Mouse (Mus musculus): Measurements from ENCODE around the gene Atp1a3. TPM values are rescaled to one million over a fixed set of nuclear protein-coding genes. Genes with fewer than 3 reads are reported as not detected.
"Not testable (repeated sequence)": the region's sequence is repeated elsewhere in the genome, so short reads cannot be mapped to it uniquely, and the experiment has no call there.

Atp1a3 gene
- 0.45 and 0.50 TPM in 2 replicates for polyA plus RNA-seq (2016; fragmentation: Nextera tagmentation; extraction: Ambion mirVana)

- peaks cover 82% of the 10 kb centered on the region for H3K27me3 ChIP-seq (replicated peaks)
These were observed at the start of gene Atp1a3 for GRCm38 (mm10) chr7:25005421-25006065. Gene Atp1a3 (minus strand): TSS chr7:25005958.

GRCm38 (mm10) chr7:25052587-25052986, 46.8 kb upstream of the Atp1a3 start:
- peak; percentile 38; the same call in 1 of the 2 replicates for ATAC-seq
- Histone ChIP-seq H3K4me2 (no peak overlapping the region), H3K27ac (peak overlapping the region; percentile 41; the same call in 1 of the 2 replicates), H3K9me3 (replicated peaks) (no peaks in the 10 kb centered on the region), H3K4me3 (no peak overlapping the region), H3K4me1 (no peaks in the 10 kb centered on the region), H3K36me3 (peaks cover 34% of the 10 kb centered on the region; the same call in 1 of the 2 replicates), H3K9ac (no peak overlapping the region), H3K27me3 (replicated peaks) (no peaks in the 10 kb centered on the region)
- 71% methylated on average over 3 of the region's 3 CpGs for WGBS (ENCODE audit: insufficient replicate concordance)

More at GRCm38 (mm10) chr7:25005421-25006065, at the start of gene Atp1a3:
- peak; percentile 33; the same call in 1 of the 2 replicates for ATAC-seq
- Histone ChIP-seq H3K4me1 (peaks cover 12% of the 10 kb centered on the region), H3K4me2 (peak within 1 kb of the TSS; percentile 56), H3K4me3 (peak within 1 kb of the TSS; percentile 38), H3K9ac (no peak within 1 kb of the TSS), H3K9me3 (replicated peaks) (no peaks in the 10 kb centered on the region), H3K36me3 (no peaks in the 10 kb centered on the region), H3K27ac (no peak within 1 kb of the TSS)
- 2% methylated on average over 53 of the region's 54 CpGs for whole genome bisulfite sequencing (ENCODE audit: insufficient replicate concordance)

GRCm38 (mm10) chr7:25049295-25049930, 43.7 kb upstream of the Atp1a3 start:
- H3K9ac ChIP-seq = no peak overlapping the region

GRCm38 (mm10) chr7:25047363-25047762, 41.6 kb upstream of the Atp1a3 start:
- Histone ChIP-seq H3K4me2 (no peak overlapping the region), H3K27me3 (replicated peaks) (no peaks in the 10 kb centered on the region), H3K9ac (no peak overlapping the region), H3K9me3 (replicated peaks) (no peaks in the 10 kb centered on the region), H3K4me3 (no peak overlapping the region), H3K36me3 (peaks cover 27% of the 10 kb centered on the region), H3K4me1 (no peaks in the 10 kb centered on the region), H3K27ac (no peak overlapping the region)
- 88% methylated on average over 8 of the region's 8 CpGs for WGBS (ENCODE audit: insufficient replicate concordance)
- no peak for ATAC-seq

More at GRCm38 (mm10) chr7:25049295-25049930, 43.7 kb upstream of the Atp1a3 start:
- Histone ChIP-seq H3K4me2 (no peak overlapping the region), H3K27ac (no peak overlapping the region), H3K27me3 (replicated peaks) (no peaks in the 10 kb centered on the region), H3K4me3 (no peak overlapping the region), H3K36me3 (peaks cover 23% of the 10 kb centered on the region), H3K9me3 (replicated peaks) (no peaks in the 10 kb centered on the region), H3K4me1 (no peaks in the 10 kb centered on the region)
- 70% methylated on average over 16 of the region's 16 CpGs for whole genome bisulfite sequencing (ENCODE audit: insufficient replicate concordance)
- ATAC-seq = no peak

GRCm38 (mm10) chr7:25044599-25044998, 38.8 kb upstream of the Atp1a3 start:
- H3K36me3 ChIP-seq = peaks cover 36% of the 10 kb centered on the region
- not testable (repeated sequence) for H3K27me3 ChIP-seq (replicated peaks); H3K9ac ChIP-seq; H3K4me1 ChIP-seq; H3K4me3 ChIP-seq; H3K9me3 ChIP-seq (replicated peaks); H3K27ac ChIP-seq; ATAC-seq; H3K4me2 ChIP-seq
- WGBS (ENCODE audit: insufficient replicate concordance) = 86% methylated on average over 7 of the region's 7 CpGs

- H3K4me1 ChIP-seq = no peaks in the 10 kb centered on the region
- no peak overlapping the region for H3K9ac ChIP-seq
- no peaks in the 10 kb centered on the region for H3K27me3 ChIP-seq (replicated peaks)
- no peaks in the 10 kb centered on the region for H3K9me3 ChIP-seq (replicated peaks)
- 74% methylated on average over 12 of the region's 12 CpGs for WGBS (ENCODE audit: insufficient replicate concordance)
- no peak overlapping the region for H3K4me2 ChIP-seq
- no peak for ATAC-seq
- peaks cover 37% of the 10 kb centered on the region for H3K36me3 ChIP-seq
- H3K27ac ChIP-seq = no peak overlapping the region
- H3K4me3 ChIP-seq = no peak overlapping the region
These were observed 36.2 kb upstream of the Atp1a3 start for GRCm38 (mm10) chr7:25041921-25042320.

GRCm38 (mm10) chr7:25035916-25036315, 30.2 kb upstream of the Atp1a3 start:
- no peak for ATAC-seq
- Histone ChIP-seq H3K27me3 (replicated peaks) (no peaks in the 10 kb centered on the region), H3K4me2 (no peak overlapping the region), H3K4me1 (no peaks in the 10 kb centered on the region), H3K27ac (no peak overlapping the region), H3K4me3 (no peak overlapping the region), H3K9me3 (replicated peaks) (no peaks in the 10 kb centered on the region), H3K9ac (no peak overlapping the region), H3K36me3 (peaks cover 32% of the 10 kb centered on the region; the same call in 1 of the 2 replicates)
- WGBS (ENCODE audit: insufficient replicate concordance) = 47% methylated on average over 7 of the region's 7 CpGs

GRCm38 (mm10) chr7:25034796-25035195, 29.0 kb upstream of the Atp1a3 start:
- Histone ChIP-seq H3K9me3 (replicated peaks) (no peaks in the 10 kb centered on the region), H3K9ac (no peak overlapping the region), H3K27me3 (replicated peaks) (no peaks in the 10 kb centered on the region), H3K27ac (no peak overlapping the region), H3K4me3 (no peak overlapping the region), H3K4me1 (peaks cover 3% of the 10 kb centered on the region; the same call in 1 of the 2 replicates), H3K4me2 (no peak overlapping the region), H3K36me3 (peaks cover 23% of the 10 kb centered on the region; the same call in 1 of the 2 replicates)
- no peak for ATAC-seq
- WGBS (ENCODE audit: insufficient replicate concordance) = 80% methylated on average over 4 of the region's 4 CpGs

- Histone ChIP-seq H3K4me3 (no peak overlapping the region), H3K27ac (no peak overlapping the region), H3K27me3 (replicated peaks) (no peaks in the 10 kb centered on the region), H3K4me2 (no peak overlapping the region), H3K9me3 (replicated peaks) (no peaks in the 10 kb centered on the region), H3K9ac (no peak overlapping the region), H3K36me3 (peaks cover 20% of the 10 kb centered on the region), H3K4me1 (peaks cover 3% of the 10 kb centered on the region; the same call in 1 of the 2 replicates)
- 58% methylated on average over 3 of the region's 3 CpGs for WGBS (ENCODE audit: insufficient replicate concordance)
- ATAC-seq = no peak
These were observed 25.8 kb upstream of the Atp1a3 start for GRCm38 (mm10) chr7:25031528-25031927.

GRCm38 (mm10) chr7:25030032-25030753, 24.4 kb upstream of the Atp1a3 start:
- Histone ChIP-seq H3K4me1 (peaks cover 3% of the 10 kb centered on the region; the same call in 1 of the 2 replicates), H3K9ac (no peak overlapping the region), H3K4me2 (no peak overlapping the region), H3K27me3 (replicated peaks) (no peaks in the 10 kb centered on the region), H3K27ac (no peak overlapping the region), H3K4me3 (no peak overlapping the region), H3K9me3 (replicated peaks) (no peaks in the 10 kb centered on the region), H3K36me3 (peaks cover 16% of the 10 kb centered on the region)
- 33% methylated on average over 5 of the region's 5 CpGs for WGBS (ENCODE audit: insufficient replicate concordance)
- ATAC-seq = no peak

- WGBS (ENCODE audit: insufficient replicate concordance) = 54% methylated on average over 7 of the region's 7 CpGs
- Histone ChIP-seq H3K9ac (no peak overlapping the region), H3K27me3 (replicated peaks) (no peaks in the 10 kb centered on the region), H3K4me3 (no peak overlapping the region), H3K9me3 (replicated peaks) (no peaks in the 10 kb centered on the region), H3K4me1 (peaks cover 3% of the 10 kb centered on the region; the same call in 1 of the 2 replicates), H3K36me3 (peaks cover 9% of the 10 kb centered on the region), H3K4me2 (no peak overlapping the region), H3K27ac (no peak overlapping the region)
- no peak; the same call in 1 of the 2 replicates for ATAC-seq
These were observed 20.7 kb upstream of the Atp1a3 start for GRCm38 (mm10) chr7:25026452-25026851.

All from liver, embryonic 12.5 days (tissue).